Mouse (Mus musculus) spleen, adult 2 months (tissue): ENCODE data around the gene Ppp1r12c. TPM values are rescaled to one million over a fixed set of nuclear protein-coding genes. Genes with fewer than 3 reads are reported as not detected.

Experiments used
- DNase-seq, 2 experiments: peaks; one replicate each; pipeline versions ENCODE4 v3.0.0 to v3.0.0-alpha.2; 2012 to 2021; ENCODE audit warnings: low spot score in 2 of 2, low read depth in 1 of 2
- H3K27ac ChIP-seq: fragments of 200-500 bp; 2 replicates; pipeline ENCODE4 v1.5.1; 2012; ENCODE audit warnings: low read length, inconsistent platforms; ENCODE audit not compliant: insufficient read depth
- H3K27me3 ChIP-seq: fragments of 200-500 bp; 2 replicates; pipeline ENCODE4 v1.6.1; 2012; ENCODE audit warnings: mild to moderate bottlenecking, moderate library complexity, low read length, inconsistent platforms; ENCODE audit not compliant: control insufficient read depth, insufficient read depth
- H3K36me3 ChIP-seq: fragments of 200-500 bp; 2 replicates; pipeline ENCODE4 v1.6.1; 2012; ENCODE audit warnings: mild to moderate bottlenecking, low read length, inconsistent platforms; ENCODE audit not compliant: control insufficient read depth, insufficient read depth
- H3K4me1 ChIP-seq: fragments of 200-500 bp; 2 replicates; pipeline ENCODE4 v1.6.1; 2011; ENCODE audit warnings: inconsistent platforms; ENCODE audit not compliant: control insufficient read depth, insufficient read depth, insufficient read length
- H3K4me3 ChIP-seq: fragments of 200-500 bp; 2 replicates; pipeline ENCODE4 v1.5.1; 2011; ENCODE audit warnings: mild to moderate bottlenecking, inconsistent platforms; ENCODE audit not compliant: insufficient read depth, insufficient read length; ENCODE audit errors: extremely low read depth
- CTCF ChIP-seq: fragments of 200-500 bp; IDR thresholded peaks from 2 replicates; pipeline ENCODE4 v1.5.1; 2011; ENCODE audit warnings: mild to moderate bottlenecking, inconsistent platforms; ENCODE audit not compliant: insufficient read depth, insufficient read length, insufficient replicate concordance; ENCODE audit errors: extremely low read depth
- POLR2A ChIP-seq: fragments of 200-500 bp; IDR thresholded peaks from 2 replicates; pipeline ENCODE4 v1.6.1; 2011; ENCODE audit warnings: low read depth, low read length, inconsistent platforms
- WGBS: fragments of 180-500 bp; shearing (Covaris S2); methylation state at CpG from one replicate; pipeline ENCODE4 v1.1.7; 2018; 5-methylcytosine and 5-hydroxymethylcytosine counted together
- polyA plus RNA-seq: library from polyadenylated mRNA; depleted of rRNA; stranded (reverse); fragments of >200 nt; gene quantifications from 2 replicates; pipeline ENCODE4 v1.2.3, GENCODE M21; 2012

Ppp1r12c gene
- polyA plus RNA-seq, 1 experiment: 92.6 TPM

- 39% methylated on average over 19 of the region's 19 CpGs for WGBS
- Histone ChIP-seq H3K36me3 (no peaks in the 10 kb centered on the region), H3K4me3 (no peak overlapping the region), H3K27me3 (peaks cover 5% of the 10 kb centered on the region), H3K27ac (no peak overlapping the region), H3K4me1 (no peaks in the 10 kb centered on the region)
- no peak for DNase-seq
- TF ChIP-seq POLR2A (no peak), CTCF (no peak)
These were observed 27.5 kb downstream of the Ppp1r12c start for GRCm38 (mm10) chr7:4473940-4474339.

GRCm38 (mm10) chr7:4471179-4471555, 30.3 kb downstream of the Ppp1r12c start:
- WGBS: 27% methylated on average over 24 of the region's 24 CpGs
- DNase-seq: peak in 1 of 2 experiments; percentile 29
- Histone ChIP-seq H3K27me3 (peaks cover 3% of the 10 kb centered on the region; the same call in 1 of the 2 replicates), H3K4me3 (no peak overlapping the region), H3K36me3 (no peaks in the 10 kb centered on the region), H3K4me1 (no peaks in the 10 kb centered on the region), H3K27ac (no peak overlapping the region)
- TF ChIP-seq CTCF: no peak
- no peak for TF ChIP-seq POLR2A

GRCm38 (mm10) chr7:4470275-4471178, 31.0 kb downstream of the Ppp1r12c start:
- H3K27me3 ChIP-seq: peaks cover 3% of the 10 kb centered on the region; the same call in 1 of the 2 replicates
- WGBS: 35% methylated on average over 35 of the region's 35 CpGs
- H3K4me1 ChIP-seq: no peaks in the 10 kb centered on the region
- no peaks in the 10 kb centered on the region for H3K36me3 ChIP-seq
- H3K4me3 ChIP-seq: no peak overlapping the region; the same call in 1 of the 2 replicates
- no peak for TF ChIP-seq CTCF
- no peak for TF ChIP-seq POLR2A
- DNase-seq: no peak
- no peak overlapping the region for H3K27ac ChIP-seq

- TF ChIP-seq CTCF (no peak), POLR2A (no peak)
- 82% methylated on average over 3 of the region's 3 CpGs for WGBS
- no peaks in the 10 kb centered on the region for H3K36me3 ChIP-seq
- H3K4me1 ChIP-seq: 0 out of 2 replicates have a peak, but pooled peaks cover 3% of the 10 kb centered on the region
- DNase-seq: no peak
- H3K4me3 ChIP-seq: no peak overlapping the region
- H3K27ac ChIP-seq: no peak overlapping the region
- H3K27me3 ChIP-seq: peaks cover 1% of the 10 kb centered on the region; the same call in 1 of the 2 replicates
These were observed 33.7 kb downstream of the Ppp1r12c start for GRCm38 (mm10) chr7:4467801-4468200.

DNA sequence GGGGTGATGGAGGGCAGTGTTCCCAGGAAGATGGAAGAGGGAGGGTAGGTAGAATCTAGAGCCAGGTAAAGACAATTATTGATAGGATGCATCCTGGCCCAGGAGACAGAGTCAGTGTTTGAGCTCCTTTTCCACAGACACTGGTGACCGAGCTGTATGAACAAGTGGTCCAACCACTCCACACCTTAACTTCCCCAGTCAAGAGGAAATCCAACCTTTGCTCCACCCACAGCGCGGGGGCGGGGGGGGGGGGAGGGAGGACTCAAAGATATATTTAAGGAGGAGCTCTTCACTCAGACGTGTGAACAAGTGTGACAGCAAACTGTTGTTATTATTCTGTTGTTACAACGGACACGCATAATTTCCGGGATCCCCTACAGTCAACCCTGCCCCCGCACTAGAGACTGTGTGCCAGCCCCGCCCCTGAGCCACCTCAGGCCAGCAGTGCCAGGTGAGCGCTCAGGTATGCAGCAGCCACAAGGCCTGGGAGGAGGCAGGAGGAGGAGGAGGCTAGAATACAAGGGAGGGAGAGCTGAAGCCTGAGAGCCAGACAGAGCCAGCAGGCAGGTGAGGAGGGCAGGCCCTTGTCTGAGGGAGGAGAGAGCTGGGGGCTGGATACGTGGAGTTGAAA, 37.2 kb downstream of the Ppp1r12c start:
- no peaks in the 10 kb centered on the region for H3K27me3 ChIP-seq
- WGBS: 16% methylated on average over 12 of the region's 12 CpGs
- 0 out of 2 replicates have a peak, but pooled peaks cover 3% of the 10 kb centered on the region for H3K4me1 ChIP-seq
- no peaks in the 10 kb centered on the region for H3K36me3 ChIP-seq
- peak in 1 of 2 experiments; percentile 41 for DNase-seq
- no peak for TF ChIP-seq POLR2A
- no peak for TF ChIP-seq CTCF
- H3K27ac ChIP-seq: no peak overlapping the region; the same call in 1 of the 2 replicates
- H3K4me3 ChIP-seq: no peak overlapping the region

GRCm38 (mm10) chr7:4460576-4461434, 40.7 kb downstream of the Ppp1r12c start, which contains the start of gene Eps8l1:
Eps8l1 (plus strand) TSS chr7:4460674.
- Histone ChIP-seq H3K27me3 (no peaks in the 10 kb centered on the region), H3K4me3 (peak within 1 kb of the TSS; percentile 47), H3K27ac (peak within 1 kb of the TSS; percentile 89), H3K36me3 (no peaks in the 10 kb centered on the region), H3K4me1 (0 out of 2 replicates have a peak, but pooled peaks cover 3% of the 10 kb centered on the region)
- WGBS: 53% methylated on average over 14 of the region's 16 CpGs
- TF ChIP-seq POLR2A (no peak), CTCF (no peak)
- peak in 1 of 2 experiments; percentile 47 for DNase-seq
